ENCODE assay signal across 8 mouse cellular contexts in genomic region chr12:91400232-91401048, GRCm38 (mm10). TPM values are rescaled to one million over a fixed set of nuclear protein-coding genes. Genes with fewer than 3 reads are reported as not detected.
DNase-seq lines count a peak whose midpoint lies in the region; ATAC-seq and TF ChIP-seq lines count a peak whose summit lies in the region.

No protein-coding gene starts in this region.

- H3K4me3 ChIP-seq in heart, embryonic 14.5 days (ENCODE audit: control insufficient read depth in 1 of 2, insufficient read depth in 1 of 2, low read depth in 1 of 2, low read length in 2 of 2), result peak overlapping the region; percentile 43 to 44
- H3K4me3 ChIP-seq in liver, embryonic 11.5 days (ENCODE audit: low read depth, low read length), result peak overlapping the region; percentile 40
- peak overlapping the region; percentile 10 for H3K4me3 ChIP-seq in myocyte
- peak overlapping the region; percentile 2 for H3K4me3 ChIP-seq in testis, adult 2 months (ENCODE audit: control insufficient read depth, low read depth, low read length)

- no peaks in the 10 kb centered on the region for H3K79me2 ChIP-seq in myocyte (ENCODE audit: control insufficient read depth, insufficient read depth)

- peak overlapping the region; percentile 54; the same call in 1 of the 2 replicates for H3K9ac ChIP-seq in heart, embryonic 14.5 days (ENCODE audit: low read length)
- H3K9ac ChIP-seq in liver, embryonic 11.5 days (ENCODE audit: low read depth, low read length), result no peak overlapping the region

- H3K4me1 ChIP-seq in heart, embryonic 14.5 days (ENCODE audit: control insufficient read depth in 2 of 2, insufficient read depth in 2 of 2, low read length in 2 of 2), result no peaks in the 10 kb centered on the region; a peak in 1 of 4 replicates
- H3K4me1 ChIP-seq in liver, embryonic 11.5 days (replicated peaks; ENCODE audit: control insufficient read depth, insufficient read depth, low read length), result no peaks in the 10 kb centered on the region
- H3K4me1 ChIP-seq in testis, adult 2 months (ENCODE audit: control insufficient read depth, insufficient read depth, low read length), result peaks cover 4% of the 10 kb centered on the region; the same call in 1 of the 2 replicates

- TF ChIP-seq CTCF in testis, adult 2 months (IDR thresholded peaks at IDR 0.05; ENCODE audit: control insufficient read depth, insufficient read depth, insufficient replicate concordance, low read depth, low read length), result peak; percentile 61; the same call in 1 of the 2 replicates

- TF ChIP-seq POLR2A in myocyte (IDR thresholded peaks at IDR 0.05; ENCODE audit: insufficient read length, low read depth), result no peak
- no peak for TF ChIP-seq POLR2A in testis, adult 2 months (IDR thresholded peaks at IDR 0.05; ENCODE audit: control insufficient read depth, low read depth, low read length)

- no peaks in the 10 kb centered on the region for H3K36me3 ChIP-seq in heart, embryonic 14.5 days (ENCODE audit: control insufficient read depth, insufficient read depth, low read length)
- H3K36me3 ChIP-seq in liver, embryonic 11.5 days (ENCODE audit: control insufficient read depth, insufficient read depth, low read length), result no peaks in the 10 kb centered on the region
- H3K36me3 ChIP-seq in myocyte (ENCODE audit: control insufficient read depth, insufficient read depth), result no peaks in the 10 kb centered on the region
- H3K36me3 ChIP-seq in testis, adult 2 months (ENCODE audit: control insufficient read depth, insufficient read depth, low read length), result no peaks in the 10 kb centered on the region

- H3ac ChIP-seq in myocyte (ENCODE audit: control insufficient read depth, insufficient read length), result no peak overlapping the region

- under 1% methylated on average over 35 of the region's 38 CpGs for WGBS in heart, embryonic 14.5 days
- WGBS in liver, embryonic 11.5 days, result 2% methylated on average over 36 of the region's 38 CpGs

- peak overlapping the region; percentile 91 for H3K4me2 ChIP-seq in heart, embryonic 14.5 days (ENCODE audit: low read length)
- peak overlapping the region; percentile 77 for H3K4me2 ChIP-seq in liver, embryonic 11.5 days
- peak overlapping the region; percentile 96 for H3K4me2 ChIP-seq in myocyte (ENCODE audit: low read depth)

- no peaks in the 10 kb centered on the region for H3K9me3 ChIP-seq in heart, embryonic 14.5 days (ENCODE audit: control insufficient read depth, low read length)
- H3K9me3 ChIP-seq in liver, embryonic 11.5 days (ENCODE audit: control insufficient read depth, low read length), result no peaks in the 10 kb centered on the region

- DNase-seq in CD8-positive naive resting alpha-beta T cell, adult 2 months (ENCODE audit: low read depth in 2 of 2, low spot score in 2 of 2), result peak; percentile 9 to 21
- DNase-seq in brain, adult 2 months (ENCODE audit: low read depth, low spot score), result peak; percentile 90
- DNase-seq in fibroblast of lung, adult 2 months (ENCODE audit: low read depth), result peak; percentile 41
- DNase-seq in kidney, postnatal 10 days, result peak; percentile 83
- peak; percentile 67 for DNase-seq in liver, embryonic 11.5 days (ENCODE audit: low spot score)

- ATAC-seq in heart, embryonic 14.5 days (ENCODE audit: insufficient number of reproducible peaks, insufficient read depth, low FRiP score, low read depth), result peak; percentile 81
- peak; percentile 75 for ATAC-seq in liver, embryonic 11.5 days (replicated peaks; ENCODE audit: low FRiP score)

- H3K27me3 ChIP-seq in heart, embryonic 14.5 days (ENCODE audit: control insufficient read depth, insufficient read depth, low read length), result peaks cover 11% of the 10 kb centered on the region
- H3K27me3 ChIP-seq in liver, embryonic 11.5 days (replicated peaks; ENCODE audit: control insufficient read depth, insufficient read depth, low read length), result peaks cover 23% of the 10 kb centered on the region
- peaks cover 34% of the 10 kb centered on the region for H3K27me3 ChIP-seq in myocyte (ENCODE audit: control insufficient read depth, insufficient read depth, insufficient read length)
- no peaks in the 10 kb centered on the region for H3K27me3 ChIP-seq in testis, adult 2 months (ENCODE audit: control insufficient read depth, insufficient read depth, low read length)

- no peak overlapping the region for H3K27ac ChIP-seq in heart, embryonic 14.5 days (replicated peaks in 1 of 2; ENCODE audit: control insufficient read depth in 1 of 2, insufficient read depth in 1 of 2, low read depth in 2 of 2, low read length in 2 of 2)
- H3K27ac ChIP-seq in liver, embryonic 11.5 days (ENCODE audit: low read depth, low read length), result no peak overlapping the region
- no peak overlapping the region for H3K27ac ChIP-seq in testis, adult 2 months (ENCODE audit: control insufficient read depth, insufficient read depth, low read depth, low read length)

TF ChIP-seq in myocyte, 11 proteins besides CTCF, POLR2A, EP300 and RAD21:
- TF ChIP-seq TCF3 (IDR thresholded peaks at IDR 0.05; ENCODE audit: insufficient read length, low read depth), result no peak
- TF ChIP-seq POLR2AphosphoS2 (IDR thresholded peaks at IDR 0.05; ENCODE audit: insufficient read length, low read depth), result no peak
- no peak for TF ChIP-seq REST (IDR thresholded peaks at IDR 0.05; ENCODE audit: insufficient read depth, insufficient read length)
- TF ChIP-seq MYOG (IDR thresholded peaks at IDR 0.05; ENCODE audit: control insufficient read depth in 1 of 3, insufficient read depth in 1 of 3, insufficient read length in 2 of 3, low read depth in 2 of 3), result no peak
- TF ChIP-seq TCF12 (IDR thresholded peaks at IDR 0.05; ENCODE audit: insufficient read depth, poor library complexity, severe bottlenecking), result no peak
- no peak for TF ChIP-seq MYOD1 (IDR thresholded peaks at IDR 0.05; ENCODE audit: control insufficient read depth in 1 of 3, insufficient read length in 2 of 3, low read depth in 2 of 3)
- TF ChIP-seq E2F4 (IDR thresholded peaks at IDR 0.05; ENCODE audit: insufficient read depth), result no peak
- no peak for TF ChIP-seq MAX (IDR thresholded peaks at IDR 0.05; ENCODE audit: low read depth)
TF ChIP-seq in myocyte: peak in this region for 0.

RNA-seq across cellular contexts. Expression of gene Tshr, which starts 16.1 kb away (rescaled TPM):
- 0.04 TPM in 1 of 2 replicates, not detected in the other for polyA plus RNA-seq in heart, embryonic 14.5 days (2014; fragmentation: Nextera tagmentation; extraction: Ambion mirVana)
- 0.04 and 0.13 TPM in 2 replicates for polyA plus RNA-seq in liver, embryonic 11.5 days (2014; fragmentation: Nextera tagmentation; extraction: Ambion mirVana)
- not detected for polyA plus RNA-seq in myocyte (2012; fragmentation: generic; extraction: Trizol)
- 3.1 and 4.2 TPM in 2 replicates for polyA plus RNA-seq in testis, adult 2 months (2012; rRNA removed)

RNA-seq across cellular contexts. Expression of gene Cep128, which starts 16.2 kb away (rescaled TPM):
- 7.4 and 8.9 TPM in 2 replicates for polyA plus RNA-seq in heart, embryonic 14.5 days (2014; fragmentation: Nextera tagmentation; extraction: Ambion mirVana)
- 14.5 and 18.5 TPM in 2 replicates for polyA plus RNA-seq in liver, embryonic 11.5 days (2014; fragmentation: Nextera tagmentation; extraction: Ambion mirVana)
- polyA plus RNA-seq in myocyte (2012; fragmentation: generic; extraction: Trizol), result 2.9 TPM
- polyA plus RNA-seq in testis, adult 2 months (2012; rRNA removed), result 184 and 216 TPM in 2 replicates

Comparison
In these comparisons a context has a peak if more than half of its experiments do, and no peak if none do; other contexts are left out.
1. DNase-seq: peak in every context shown above with its lines; median percentile 90 in brain, adult 2 months; 83 in kidney, postnatal 10 days; 67 in liver, embryonic 11.5 days; 41 in fibroblast of lung, adult 2 months; 15 in CD8-positive naive resting alpha-beta T cell, adult 2 months.